Mouse (Mus musculus) retina, embryonic 14.5 days (tissue): ENCODE results near the gene Dbnl.
A peak's percentile ranks its signal among the peaks of the same experiment; 100 is the strongest.

Experiments used
- DNase-seq: peaks from one replicate; pipeline ENCODE4 v3.0.0-alpha.2; 2015; ENCODE audit warnings: low spot score

Dbnl gene

GRCm38 (mm10) chr11:5837251-5838246 is 49.3 kb downstream of the Dbnl start, which contains the start of gene Polm:
TSS of gene Polm (minus strand) at chr11:5838016.
- DNase-seq = peak; percentile 97

- DNase-seq = no peak
Measured at GRCm38 (mm10) chr11:5840346-5840745, 52.1 kb downstream of the Dbnl start.

GRCm38 (mm10) chr11:5841751-5842150 is 53.5 kb downstream of the Dbnl start:
- no peak for DNase-seq

- DNase-seq = no peak
Measured at GRCm38 (mm10) chr11:5843131-5843530, 54.8 kb downstream of the Dbnl start.

- no peak for DNase-seq
Measured at GRCm38 (mm10) chr11:5846639-5847345, 58.5 kb downstream of the Dbnl start.

GRCm38 (mm10) chr11:5848741-5849140 is 60.5 kb downstream of the Dbnl start:
- no peak for DNase-seq

- DNase-seq = no peak
Measured at GRCm38 (mm10) chr11:5849316-5849715, 61.0 kb downstream of the Dbnl start.

GRCm38 (mm10) chr11:5850452-5850851 is 62.2 kb downstream of the Dbnl start:
- DNase-seq = no peak
